Mouse (Mus musculus) limb, embryonic 14.5 days (tissue): ENCODE results near the gene Tmem203. TPM values are rescaled to one million over a fixed set of nuclear protein-coding genes. Genes with fewer than 3 reads are reported as not detected.
A peak's percentile ranks its signal among the peaks of the same experiment; 100 is the strongest.

ENCODE experiments used
- ATAC-seq: fragments of 200-750 bp; cut with Nextera tagmentation; 2 replicates; pipeline ENCODE4 v1.8.0; 2017; ENCODE audit warnings: low read depth, moderate number of reproducible peaks, moderate TSS enrichment; ENCODE audit not compliant: low FRiP score
- DNase-seq: peaks from one replicate; pipeline ENCODE4 v3.0.0-alpha.2; 2015; ENCODE audit warnings: low spot score
- H3K27ac ChIP-seq: fragments of 300-500 bp; sonication (generic); replicated peaks from 2 replicates; pipeline ENCODE4 v1.5.1; 2014; ENCODE audit warnings: low read depth, mild to moderate bottlenecking, low read length, moderate library complexity, mixed read lengths
- H3K27me3 ChIP-seq: fragments of 300-500 bp; sonication (generic); 2 replicates; pipeline ENCODE4 v1.6.1; 2014; ENCODE audit warnings: low read length, mixed read lengths; ENCODE audit not compliant: control insufficient read depth, insufficient read depth
- H3K36me3 ChIP-seq: fragments of 300-500 bp; sonication (generic); 2 replicates; pipeline ENCODE4 v1.6.1; 2014; ENCODE audit warnings: mild to moderate bottlenecking, low read length, moderate library complexity, mixed read lengths; ENCODE audit not compliant: control insufficient read depth, insufficient read depth
- H3K4me1 ChIP-seq: fragments of 300-500 bp; sonication (generic); 2 replicates; pipeline ENCODE4 v1.6.1; 2014; ENCODE audit warnings: antibody characterized with exemption, low read length, mixed read lengths; ENCODE audit not compliant: control insufficient read depth, insufficient read depth
- H3K4me2 ChIP-seq: fragments of 300-500 bp; sonication (generic); replicated peaks from 2 replicates; pipeline ENCODE4 v1.6.1; 2014; ENCODE audit warnings: low read depth, mild to moderate bottlenecking, low read length, moderate library complexity; ENCODE audit not compliant: severe bottlenecking
- H3K4me3 ChIP-seq: fragments of 300-500 bp; sonication (generic); replicated peaks from 2 replicates; pipeline ENCODE4 v1.5.1; 2014; ENCODE audit warnings: low read length
- H3K9ac ChIP-seq: fragments of 300-500 bp; sonication (generic); 2 replicates; pipeline ENCODE4 v1.6.1; 2014; ENCODE audit warnings: mild to moderate bottlenecking, low read depth, low read length, moderate library complexity; ENCODE audit not compliant: severe bottlenecking
- H3K9me3 ChIP-seq: fragments of 300-500 bp; sonication (generic); 2 replicates; pipeline ENCODE4 v1.6.1; 2016; ENCODE audit warnings: low read length; ENCODE audit not compliant: control insufficient read depth
- POLR2A ChIP-seq: fragments of 200-500 bp; IDR thresholded peaks from 2 replicates; pipeline ENCODE4 v1.8.0; 2012; ENCODE audit warnings: inconsistent platforms, mild to moderate bottlenecking, moderate library complexity, borderline replicate concordance; ENCODE audit not compliant: insufficient read depth, insufficient read length; ENCODE audit errors: extremely low read depth
- WGBS: fragments of 180-500 bp; shearing (Covaris S2); extraction: QIAGEN DNeasy Blood & Tissue Kit; methylation state at CpG from one replicate; pipeline ENCODE4 v1.1.7; 2014; 5-methylcytosine and 5-hydroxymethylcytosine counted together
- polyA plus RNA-seq, 2 experiments: library from polyadenylated mRNA; depleted of rRNA in 1 of 2; stranded (reverse) in 1 of 2; unstranded in 1 of 2; fragments of >200 nt; fragmentation: Nextera tagmentation in 1 of 2; extraction: Ambion mirVana in 1 of 2; gene quantifications; 2 replicates each; pipeline versions ENCODE4 v1.2.1 to v1.2.3; 2012 to 2014

Gene Tmem203
- polyA plus RNA-seq, 2 experiments, result 16.3 to 29.7 TPM

DNA sequence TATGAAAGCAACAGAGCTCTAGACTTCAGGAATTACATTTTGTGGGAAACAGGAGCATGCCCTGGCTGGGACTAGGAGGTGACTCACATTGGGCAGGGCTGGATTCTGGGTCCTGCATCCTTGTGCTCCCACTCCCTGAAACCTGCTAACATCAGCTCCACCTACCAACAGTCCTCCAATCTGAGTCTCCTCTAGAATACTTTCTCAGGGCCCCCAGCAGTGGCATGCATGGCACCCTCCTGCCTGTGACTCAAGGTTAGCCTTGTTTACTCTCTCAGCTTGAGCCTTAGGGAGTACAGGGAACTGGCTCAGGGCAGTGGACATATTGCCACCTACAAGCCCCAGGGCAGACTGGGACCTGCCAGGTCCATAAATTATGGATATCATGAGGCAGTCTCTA lies 17.1 kb upstream of the Tmem203 start:
- Histone ChIP-seq H3K9me3 (no peaks in the 10 kb centered on the region), H3K9ac (no peak overlapping the region), H3K36me3 (no peaks in the 10 kb centered on the region), H3K4me3 (no peak overlapping the region), H3K27ac (no peak overlapping the region), H3K4me2 (no peak overlapping the region), H3K4me1 (peaks cover 12% of the 10 kb centered on the region; the same call in 1 of the 2 replicates), H3K27me3 (peaks cover 14% of the 10 kb centered on the region)
- DNase-seq (no peak), ATAC-seq (no peak)
- no peak for TF ChIP-seq POLR2A

DNA sequence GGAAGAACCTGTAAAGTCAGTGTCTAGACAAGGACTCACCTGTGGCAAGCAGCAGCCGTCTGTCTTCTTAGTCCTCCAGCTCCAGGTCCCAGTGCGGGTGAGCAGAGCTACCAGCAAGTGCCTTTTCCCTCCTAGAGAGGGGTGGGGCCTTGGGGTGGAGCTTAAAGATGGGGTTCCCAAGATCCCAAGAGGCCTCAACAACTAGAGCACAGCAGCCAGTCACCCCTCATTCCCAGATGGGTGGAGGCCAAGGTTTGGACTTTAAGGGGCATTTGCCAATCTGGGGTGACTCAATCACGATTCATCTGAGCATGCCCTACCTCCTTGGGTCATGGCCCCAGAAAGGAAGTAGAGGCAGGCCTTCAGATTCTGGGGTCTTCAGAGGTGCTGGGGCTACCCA lies 15.5 kb upstream of the Tmem203 start:
- H3K9ac ChIP-seq, result no peak overlapping the region
- DNase-seq (no peak), ATAC-seq (no peak)
- H3K4me1 ChIP-seq, result peaks cover 12% of the 10 kb centered on the region; the same call in 1 of the 2 replicates
- 81% methylated on average over 3 of the region's 3 CpGs for WGBS
- H3K4me2 ChIP-seq, result no peak overlapping the region
- TF ChIP-seq POLR2A, result no peak
- no peak overlapping the region for H3K27ac ChIP-seq
- H3K27me3 ChIP-seq, result peaks cover 14% of the 10 kb centered on the region
- H3K9me3 ChIP-seq, result no peaks in the 10 kb centered on the region
- no peak overlapping the region for H3K4me3 ChIP-seq
- H3K36me3 ChIP-seq, result no peaks in the 10 kb centered on the region

DNA sequence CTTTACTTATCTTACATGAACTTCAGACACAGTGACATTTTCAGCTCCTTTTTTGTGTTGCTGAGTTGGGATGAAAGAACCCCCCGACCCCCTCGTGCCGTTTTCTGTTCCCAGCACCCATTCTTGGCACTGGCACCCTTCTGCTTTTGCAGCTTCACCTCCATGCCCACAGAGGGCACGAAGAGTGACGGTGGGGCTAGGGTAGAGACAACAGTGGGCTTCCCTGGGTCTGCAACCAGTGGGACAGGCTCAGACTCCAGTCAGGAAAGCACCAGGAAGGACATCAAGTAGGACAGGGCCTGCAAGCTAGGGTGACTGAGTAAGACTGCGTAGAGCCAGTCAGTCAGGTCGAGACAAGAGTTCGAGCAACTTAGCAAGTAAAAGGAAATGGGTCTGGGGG lies 14.9 kb upstream of the Tmem203 start:
- peak overlapping the region; percentile 50 for H3K4me3 ChIP-seq
- DNase-seq, result no peak
- ATAC-seq, result 0 out of 2 replicates have a peak, but pooled peaks have one; percentile 3
- peak overlapping the region; percentile 38 for H3K9ac ChIP-seq
- H3K9me3 ChIP-seq, result no peaks in the 10 kb centered on the region
- H3K27ac ChIP-seq, result no peak overlapping the region
- no peaks in the 10 kb centered on the region for H3K36me3 ChIP-seq
- H3K4me1 ChIP-seq, result peaks cover 12% of the 10 kb centered on the region; the same call in 1 of the 2 replicates
- H3K4me2 ChIP-seq, result peak overlapping the region; percentile 91
- TF ChIP-seq POLR2A, result no peak
- H3K27me3 ChIP-seq, result peaks cover 14% of the 10 kb centered on the region
- WGBS, result 52% methylated on average over 8 of the region's 8 CpGs

DNA sequence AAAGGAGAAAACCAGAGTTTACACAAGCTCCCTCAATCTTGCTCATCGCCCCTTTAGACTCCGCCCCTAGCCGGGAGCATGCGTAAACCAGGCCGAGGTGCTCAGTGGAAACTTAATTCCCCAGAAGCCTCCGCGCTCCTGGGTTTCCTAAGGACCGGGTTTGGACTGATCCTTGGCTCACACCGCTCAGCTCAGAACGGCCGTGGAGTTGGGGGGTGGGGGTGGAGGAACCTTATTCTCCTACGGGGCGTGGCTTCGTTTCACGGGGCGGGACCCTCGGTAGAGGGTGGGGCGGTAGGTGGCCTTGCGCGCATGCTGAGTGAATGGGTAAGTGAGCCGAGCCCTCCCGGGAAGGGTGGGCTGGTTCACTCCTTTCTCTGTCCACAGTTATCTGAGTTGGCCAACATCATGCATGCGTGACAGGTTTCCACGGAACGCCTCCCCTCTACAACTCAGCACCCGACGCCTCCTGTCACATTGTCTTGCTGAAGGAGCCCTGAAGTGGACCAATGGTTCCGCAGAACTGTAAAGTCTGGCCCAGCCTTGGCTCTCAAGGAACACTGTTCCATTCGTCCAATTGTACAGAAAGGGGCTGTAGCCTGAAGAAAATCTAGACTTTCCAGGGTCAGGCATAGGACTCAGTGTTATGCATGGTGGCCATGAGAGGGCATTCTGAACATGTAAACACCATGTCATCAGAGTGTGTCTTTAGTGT lies 14.4 kb upstream of the Tmem203 start:
- Histone ChIP-seq H3K36me3 (no peaks in the 10 kb centered on the region), H3K4me2 (peak overlapping the region; percentile 91), H3K27ac (no peak overlapping the region), H3K4me1 (peaks cover 12% of the 10 kb centered on the region; the same call in 1 of the 2 replicates), H3K27me3 (peaks cover 14% of the 10 kb centered on the region), H3K4me3 (peak overlapping the region; percentile 50), H3K9ac (peak overlapping the region; percentile 38), H3K9me3 (no peaks in the 10 kb centered on the region)
- ATAC-seq (peak; percentile 88), DNase-seq (peak; percentile 84)
- 0 out of 2 replicates have a peak, but pooled peaks have one; percentile 28 for TF ChIP-seq POLR2A
- WGBS, result 2% methylated on average over 25 of the region's 29 CpGs

DNA sequence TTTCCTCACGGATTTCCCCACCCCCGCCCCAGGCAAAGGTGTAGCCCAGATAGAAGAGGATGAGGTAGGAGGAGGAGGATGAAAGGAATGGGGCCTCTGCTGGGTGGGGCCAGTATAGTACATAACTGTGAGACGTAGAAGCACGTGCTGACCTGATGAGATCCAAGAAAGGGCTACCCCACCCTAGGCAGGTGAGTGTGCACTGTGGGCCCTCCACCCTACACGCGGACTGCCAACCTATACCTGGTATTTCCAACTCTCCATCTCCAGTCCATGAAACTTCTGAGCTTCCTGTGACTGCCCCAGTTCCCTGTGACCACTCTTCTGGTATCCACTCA lies 13.8 kb upstream of the Tmem203 start:
- H3K9ac ChIP-seq, result no peak overlapping the region
- WGBS, result 4% methylated on average over 6 of the region's 6 CpGs
- peaks cover 12% of the 10 kb centered on the region; the same call in 1 of the 2 replicates for H3K4me1 ChIP-seq
- peak overlapping the region; percentile 91 for H3K4me2 ChIP-seq
- peaks cover 14% of the 10 kb centered on the region for H3K27me3 ChIP-seq
- no peaks in the 10 kb centered on the region for H3K36me3 ChIP-seq
- DNase-seq (no peak), ATAC-seq (no peak)
- TF ChIP-seq POLR2A, result no peak
- peak overlapping the region; percentile 50 for H3K4me3 ChIP-seq
- no peak overlapping the region for H3K27ac ChIP-seq
- no peaks in the 10 kb centered on the region for H3K9me3 ChIP-seq

DNA sequence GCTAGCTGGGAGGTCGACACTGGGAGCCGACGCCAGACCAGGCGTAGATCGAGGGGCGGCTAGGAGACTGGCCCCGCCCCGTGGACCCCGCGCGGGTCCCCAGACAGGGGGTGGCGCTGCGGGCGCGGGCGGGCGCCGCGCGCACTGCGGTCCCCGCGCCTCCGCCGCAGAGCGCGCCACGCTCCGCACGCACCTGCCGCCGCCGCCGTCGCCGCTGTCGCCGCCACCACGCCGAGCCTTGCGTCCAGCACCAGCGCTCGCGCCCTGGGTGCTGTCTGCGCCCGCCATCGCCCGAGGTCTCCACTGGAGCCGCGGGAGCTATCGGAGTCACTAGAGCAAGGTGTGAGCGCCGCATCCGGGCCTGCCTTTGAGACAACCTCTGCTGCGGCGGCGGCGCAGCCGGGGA lies 13.1 kb upstream of the Tmem203 start, which contains the start of the genes Rnf208 and Cysrt1:
Rnf208 (plus strand) TSS at position 155 of the 406 bp plus-strand sequence.
Cysrt1 (minus strand) TSS at position 352 of the 406 bp plus-strand sequence.
- Histone ChIP-seq H3K9me3 (no peaks in the 10 kb centered on the region), H3K4me2 (peak within 1 kb of the TSS; percentile 91), H3K4me3 (peak within 1 kb of the TSS; percentile 50), H3K9ac (peak within 1 kb of the TSS; percentile 60), H3K4me1 (peaks cover 12% of the 10 kb centered on the region; the same call in 1 of the 2 replicates), H3K27ac (no peak within 1 kb of the TSS), H3K36me3 (no peaks in the 10 kb centered on the region), H3K27me3 (peaks cover 14% of the 10 kb centered on the region)
- WGBS, result 0% methylated on average over 5 of the region's 59 CpGs
- no peak for TF ChIP-seq POLR2A
- DNase-seq (no peak), ATAC-seq (no peak)
